Mouse (Mus musculus): ENCODE results near the gene 1700016K19Rik.

DNA sequence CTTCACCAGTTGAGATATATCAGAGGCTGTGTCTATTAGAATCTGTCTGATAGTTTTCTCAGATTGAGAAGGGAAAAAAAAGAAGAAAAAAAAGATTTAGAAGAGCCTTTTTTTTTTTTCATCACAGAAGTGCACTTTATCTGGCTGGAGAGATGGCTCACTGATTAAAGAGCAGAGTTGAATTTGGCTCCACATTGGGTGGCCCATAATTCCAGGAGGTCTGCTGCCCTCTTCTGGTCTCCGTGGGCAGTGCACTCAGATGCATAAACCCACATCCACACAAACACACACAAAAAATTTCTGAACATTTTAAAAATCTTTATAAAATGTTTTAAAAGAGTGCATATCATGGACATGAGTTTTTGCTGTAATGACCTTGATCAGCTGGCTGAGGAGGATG lies 25.7 kb upstream of the 1700016K19Rik start:
- TF ChIP-seq POLR2A (IDR thresholded peaks at IDR 0.05; ENCODE audit: control insufficient read depth, extremely low read depth, insufficient read depth, low read length, poor library complexity): no peak
- TF ChIP-seq CTCF (IDR thresholded peaks at IDR 0.05; ENCODE audit: borderline replicate concordance, control insufficient read depth, extremely low read depth, insufficient read depth, low read length, poor library complexity): no peak
